Mouse (Mus musculus): Measurements from ENCODE around the gene Gabrd.

DNA sequence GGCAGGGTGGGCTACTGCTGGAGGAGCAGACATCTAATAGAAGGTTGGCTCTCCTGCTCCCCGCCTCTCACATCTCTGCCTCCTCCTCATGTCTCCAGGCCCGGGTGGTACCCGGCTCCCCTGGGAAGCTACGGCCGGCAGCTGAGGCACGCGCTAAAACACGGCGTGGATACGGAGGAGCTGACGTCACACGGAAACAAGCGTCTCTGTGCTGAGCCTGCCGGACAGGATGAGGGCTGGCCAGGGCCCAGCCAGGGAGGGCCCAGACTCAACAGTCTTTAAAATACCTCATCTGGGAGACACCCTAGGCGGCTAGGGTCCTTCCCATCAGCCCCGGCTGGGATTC is 52.3 kb downstream of the Gabrd start:
- TF ChIP-seq POLR2A (IDR thresholded peaks at IDR 0.05; ENCODE audit: borderline replicate concordance, control insufficient read depth, low read depth, low read length), result no peak
- no peak for TF ChIP-seq CTCF (IDR thresholded peaks at IDR 0.05; ENCODE audit: control insufficient read depth, insufficient read depth, low read length)

Measured in bone marrow, adult 2 months (tissue).